9 mouse cellular contexts compared by ENCODE assay signal in the genomic region with DNA sequence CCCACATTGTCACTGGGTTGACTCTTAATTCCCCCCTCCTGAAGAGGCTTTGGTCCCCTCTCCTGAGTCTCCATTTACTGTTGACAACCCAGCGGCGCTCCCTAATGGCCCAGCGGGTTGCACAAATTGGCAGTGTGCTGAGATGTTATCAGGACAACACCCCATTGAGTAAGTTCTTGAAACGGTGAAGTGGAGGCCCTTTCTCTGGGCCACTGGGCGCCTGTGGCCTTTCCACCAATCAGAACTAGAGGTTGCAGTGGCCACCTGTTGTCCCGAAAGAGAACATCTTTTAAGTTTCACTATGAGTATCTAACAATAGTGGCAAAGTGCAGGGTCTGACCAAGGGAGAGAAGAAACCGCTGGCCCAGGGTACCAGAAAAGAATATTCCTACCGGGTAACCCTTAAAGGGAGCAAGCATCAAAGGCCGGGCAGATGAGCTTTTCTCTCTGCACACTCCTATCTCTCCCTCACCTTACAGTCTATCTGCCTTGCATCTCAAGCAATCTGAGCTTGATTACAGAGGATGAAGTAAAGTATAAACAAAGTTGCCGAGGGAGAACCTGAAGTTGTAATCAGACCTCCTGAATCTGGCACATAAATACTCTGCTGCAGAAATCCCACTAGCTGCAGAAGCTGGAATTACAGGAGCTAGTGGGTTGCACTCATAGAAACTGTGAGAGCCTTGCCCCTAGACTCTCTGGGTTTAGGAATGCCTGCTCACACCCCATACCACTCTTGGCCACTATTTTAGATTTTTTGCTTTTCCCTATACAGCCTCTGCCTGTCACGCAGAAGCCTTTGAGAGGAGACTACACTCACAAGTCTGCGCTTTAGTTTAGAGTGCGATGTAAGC. TPM values are rescaled to one million over a fixed set of nuclear protein-coding genes. Genes with fewer than 3 reads are reported as not detected.
DNase-seq lines count a peak whose midpoint lies in the region; ATAC-seq lines count a peak whose summit lies in the region.
"Had no signal": no experiment of that assay in that cellular context is flagged by ENCODE, and none has a peak within 500 bp of the region (broad histone marks: within the 10 kb centered on the region; RNA-seq: fewer than 3 reads in every experiment).

No protein-coding gene starts in this region.

- H3K27me3 ChIP-seq in midbrain, embryonic 12.5 days, result peaks cover 4% of the 10 kb centered on the region; the same call in 1 of the 2 replicates
- no peaks in the 10 kb centered on the region for H3K27me3 ChIP-seq in midbrain, embryonic 15.5 days (replicated peaks)
- peaks cover 12% of the 10 kb centered on the region for H3K27me3 ChIP-seq in kidney, embryonic 15.5 days
- no peaks in the 10 kb centered on the region for H3K27me3 ChIP-seq in neural tube, embryonic 11.5 days (ENCODE audit: control insufficient read depth, insufficient read depth, low read length)

- WGBS in midbrain, embryonic 12.5 days, result 19% methylated on average over 13 of the region's 13 CpGs
- 19% methylated on average over 13 of the region's 13 CpGs for WGBS in midbrain, embryonic 15.5 days
- 27% methylated on average over 13 of the region's 13 CpGs for WGBS in kidney, embryonic 15.5 days
- 22% methylated on average over 13 of the region's 13 CpGs for WGBS in neural tube, embryonic 11.5 days

- ATAC-seq in midbrain, embryonic 12.5 days (ENCODE audit: low FRiP score, low read depth), result no peak
- ATAC-seq in midbrain, embryonic 15.5 days (replicated peaks), result no peak
- ATAC-seq in kidney, embryonic 15.5 days (replicated peaks; ENCODE audit: low FRiP score), result no peak
- no peak for ATAC-seq in neural tube, embryonic 11.5 days (ENCODE audit: insufficient read depth, low FRiP score, low TSS enrichment)
- no peak for ATAC-seq in megakaryocyte-erythroid progenitor cell, adult 5-6 weeks (replicated peaks; ENCODE audit: low FRiP score, low TSS enrichment, poor library complexity, severe bottlenecking)

- peak; percentile 16 for DNase-seq in adrenal gland, postnatal 14 days
- DNase-seq in adrenal gland, adult 18-20 months (ENCODE audit: low spot score in 2 of 2), result no peak
- peak; percentile 37 for DNase-seq in neural tube, embryonic 11.5 days (ENCODE audit: low spot score)
- no peak for DNase-seq in spleen, adult 12 weeks (ENCODE audit: low spot score)

- H3K4me3 ChIP-seq in midbrain, embryonic 12.5 days, result no peak overlapping the region
- no peak overlapping the region for H3K4me3 ChIP-seq in midbrain, embryonic 15.5 days
- H3K4me3 ChIP-seq in kidney, embryonic 15.5 days (replicated peaks), result no peak overlapping the region
- no peak overlapping the region for H3K4me3 ChIP-seq in neural tube, embryonic 11.5 days (ENCODE audit: low read depth, low read length)
- H3K4me3 ChIP-seq: limb, embryonic 12.5 days had no signal

- no peaks in the 10 kb centered on the region for H3K9me3 ChIP-seq in midbrain, embryonic 12.5 days
- H3K9me3 ChIP-seq in midbrain, embryonic 15.5 days, result no peaks in the 10 kb centered on the region
- H3K9me3 ChIP-seq in kidney, embryonic 15.5 days (replicated peaks), result no peaks in the 10 kb centered on the region
- H3K9me3 ChIP-seq in neural tube, embryonic 11.5 days (ENCODE audit: control insufficient read depth, low read length), result no peaks in the 10 kb centered on the region
- H3K9me3 ChIP-seq: limb, embryonic 12.5 days had no signal

- peak overlapping the region; percentile 99 for H3K27ac ChIP-seq in midbrain, embryonic 12.5 days (replicated peaks)
- H3K27ac ChIP-seq in midbrain, embryonic 15.5 days, result no peak overlapping the region
- H3K27ac ChIP-seq in kidney, embryonic 15.5 days, result peak overlapping the region; percentile 29; the same call in 1 of the 2 replicates
- H3K27ac ChIP-seq in neural tube, embryonic 11.5 days (ENCODE audit: low read depth, low read length), result no peak overlapping the region
- H3K27ac ChIP-seq: limb, embryonic 12.5 days had no signal

- no peaks in the 10 kb centered on the region for H3K36me3 ChIP-seq in midbrain, embryonic 12.5 days
- H3K36me3 ChIP-seq in midbrain, embryonic 15.5 days (replicated peaks), result no peaks in the 10 kb centered on the region
- H3K36me3 ChIP-seq in kidney, embryonic 15.5 days, result no peaks in the 10 kb centered on the region
- no peaks in the 10 kb centered on the region for H3K36me3 ChIP-seq in neural tube, embryonic 11.5 days (ENCODE audit: control insufficient read depth, insufficient read depth, low read length)
- H3K36me3 ChIP-seq: limb, embryonic 12.5 days had no signal

- H3K9ac ChIP-seq in midbrain, embryonic 12.5 days (replicated peaks), result no peak overlapping the region
- no peak overlapping the region for H3K9ac ChIP-seq in midbrain, embryonic 15.5 days
- H3K9ac ChIP-seq in kidney, embryonic 15.5 days, result no peak overlapping the region
- no peak overlapping the region for H3K9ac ChIP-seq in neural tube, embryonic 11.5 days (ENCODE audit: low read length)
- H3K9ac ChIP-seq: limb, embryonic 12.5 days had no signal

- H3K4me1 ChIP-seq in midbrain, embryonic 12.5 days, result peaks cover 45% of the 10 kb centered on the region
- H3K4me1 ChIP-seq in midbrain, embryonic 15.5 days, result peaks cover 37% of the 10 kb centered on the region
- peaks cover 33% of the 10 kb centered on the region for H3K4me1 ChIP-seq in kidney, embryonic 15.5 days
- peaks cover 14% of the 10 kb centered on the region for H3K4me1 ChIP-seq in neural tube, embryonic 11.5 days (ENCODE audit: control insufficient read depth, insufficient read depth, low read length)

- peak overlapping the region; percentile 60; the same call in 1 of the 2 replicates for H3K4me2 ChIP-seq in midbrain, embryonic 12.5 days (replicated peaks)
- no peak overlapping the region for H3K4me2 ChIP-seq in midbrain, embryonic 15.5 days
- peak overlapping the region; percentile 5 for H3K4me2 ChIP-seq in kidney, embryonic 15.5 days
- no peak overlapping the region for H3K4me2 ChIP-seq in neural tube, embryonic 11.5 days (ENCODE audit: low read depth)
- H3K4me2 ChIP-seq: limb, embryonic 12.5 days had no signal

RNA-seq across cellular contexts. Expression of gene Tox3, which starts 1.8 kb away (rescaled TPM):
- total RNA-seq in adrenal gland, postnatal 14 days (2021), result 3.6 and 5.4 TPM in 2 replicates
- 1 to 10 TPM; 3.1 to 3.2 TPM for total RNA-seq in adrenal gland, adult 18-20 months (2021)
- polyA plus RNA-seq in midbrain, embryonic 12.5 days (2016; fragmentation: Nextera tagmentation; extraction: Ambion mirVana), result 61.5 and 69.7 TPM in 2 replicates
- 37.3 and 40.5 TPM in 2 replicates for polyA plus RNA-seq in midbrain, embryonic 15.5 days (2015; fragmentation: Nextera tagmentation; extraction: Ambion mirVana)
- polyA plus RNA-seq in kidney, embryonic 15.5 days (2015; fragmentation: Nextera tagmentation; extraction: Ambion mirVana), result 10.7 and 13.2 TPM in 2 replicates
- polyA plus RNA-seq in neural tube, embryonic 11.5 days (2014; fragmentation: Nextera tagmentation; extraction: Ambion mirVana), result 40.8 and 42.6 TPM in 2 replicates
- total RNA-seq in megakaryocyte-erythroid progenitor cell, adult 5-6 weeks (2014; fragmentation: Nextera tagmentation), result not detected in 2 replicates
- total RNA-seq in megakaryocyte-erythroid progenitor cell, adult 5-6 weeks (2017), result not detected in 2 replicates

Comparison
In these comparisons a context has a peak if more than half of its experiments do, and no peak if none do; other contexts are left out.
1. DNase-seq: peak in adrenal gland, postnatal 14 days (single experiment) and neural tube, embryonic 11.5 days (single experiment); none in adrenal gland, adult 18-20 months (0 of 2) and spleen, adult 12 weeks (single experiment).
2. H3K27ac ChIP-seq: peak in midbrain, embryonic 12.5 days (single experiment) and kidney, embryonic 15.5 days (single experiment); none in midbrain, embryonic 15.5 days (single experiment) and neural tube, embryonic 11.5 days (single experiment).
3. H3K4me2 ChIP-seq: peak in midbrain, embryonic 12.5 days (single experiment) and kidney, embryonic 15.5 days (single experiment); none in midbrain, embryonic 15.5 days (single experiment) and neural tube, embryonic 11.5 days (single experiment).